Mouse (Mus musculus) neural tube, embryonic 11.5 days (tissue): ENCODE results near the gene Pdcd2l. TPM values are rescaled to one million over a fixed set of nuclear protein-coding genes. Genes with fewer than 3 reads are reported as not detected.
A peak's percentile ranks its signal among the peaks of the same experiment; 100 is the strongest.

ENCODE experiments used
- ATAC-seq: fragments of 200-750 bp; cut with Nextera tagmentation; 2 replicates; pipeline ENCODE4 v1.8.0; 2017; ENCODE audit warnings: moderate number of reproducible peaks, mild to moderate bottlenecking, moderate TSS enrichment, moderate library complexity; ENCODE audit not compliant: insufficient read depth, low FRiP score, low TSS enrichment
- DNase-seq: peaks from one replicate; pipeline ENCODE4 v3.0.0-alpha.2; 2015; ENCODE audit warnings: low spot score
- H3K27ac ChIP-seq: fragments of 300-500 bp; sonication (generic); 2 replicates; pipeline ENCODE4 v1.5.1; 2014; ENCODE audit warnings: low read depth, mild to moderate bottlenecking, low read length
- H3K27me3 ChIP-seq: fragments of 300-500 bp; sonication (generic); 2 replicates; pipeline ENCODE4 v1.6.1; 2014; ENCODE audit warnings: mild to moderate bottlenecking, low read length, mixed read lengths; ENCODE audit not compliant: control insufficient read depth, insufficient read depth
- H3K36me3 ChIP-seq: fragments of 300-500 bp; sonication (generic); 2 replicates; pipeline ENCODE4 v1.6.1; 2014; ENCODE audit warnings: mild to moderate bottlenecking, low read length, moderate library complexity, mixed read lengths; ENCODE audit not compliant: control insufficient read depth, insufficient read depth
- H3K4me1 ChIP-seq: fragments of 300-500 bp; sonication (generic); 2 replicates; pipeline ENCODE4 v1.6.1; 2014; ENCODE audit warnings: low read length, mixed read lengths; ENCODE audit not compliant: control insufficient read depth, insufficient read depth
- H3K4me2 ChIP-seq: fragments of 300-500 bp; sonication (generic); 2 replicates; pipeline ENCODE4 v1.6.1; 2014; ENCODE audit warnings: low read depth, mild to moderate bottlenecking, moderate library complexity
- H3K4me3 ChIP-seq: fragments of 300-500 bp; sonication (generic); 2 replicates; pipeline ENCODE4 v1.5.1; 2014; ENCODE audit warnings: low read depth, low read length
- H3K9ac ChIP-seq: fragments of 300-500 bp; sonication (generic); 2 replicates; pipeline ENCODE4 v1.6.1; 2014; ENCODE audit warnings: mild to moderate bottlenecking, low read length
- H3K9me3 ChIP-seq: fragments of 300-500 bp; sonication (generic); 2 replicates; pipeline ENCODE4 v1.6.1; 2016; ENCODE audit warnings: low read length; ENCODE audit not compliant: control insufficient read depth
- WGBS: fragments of 180-500 bp; shearing (Covaris S2); extraction: QIAGEN DNeasy Blood & Tissue Kit; methylation state at CpG from one replicate; pipeline ENCODE4 v1.1.7; 2014; 5-methylcytosine and 5-hydroxymethylcytosine counted together
- polyA plus RNA-seq: library from polyadenylated mRNA; unstranded; fragments of >200 nt; fragmentation: Nextera tagmentation; extraction: Ambion mirVana; gene quantifications from 2 replicates; pipeline ENCODE4 v1.2.1, GENCODE M21; 2014

Gene Pdcd2l
- polyA plus RNA-seq, result 60.8 and 64.4 TPM in 2 replicates

GRCm38 (mm10) chr7:34196132-34197128, at the start of gene Pdcd2l:
Gene Pdcd2l (minus strand): TSS chr7:34196661.
- ATAC-seq, result peak; percentile 94
- Histone ChIP-seq H3K36me3 (peaks cover 3% of the 10 kb centered on the region; the same call in 1 of the 2 replicates), H3K4me3 (peak within 1 kb of the TSS; percentile 98), H3K9me3 (no peaks in the 10 kb centered on the region), H3K4me1 (peaks cover 5% of the 10 kb centered on the region; the same call in 1 of the 2 replicates), H3K27ac (no peak within 1 kb of the TSS; the same call in 1 of the 2 replicates), H3K9ac (peak within 1 kb of the TSS; percentile 96), H3K4me2 (peak within 1 kb of the TSS; percentile 86), H3K27me3 (no peaks in the 10 kb centered on the region)
- peak; percentile 93 for DNase-seq
- WGBS, result 3% methylated on average over 70 of the region's 70 CpGs

GRCm38 (mm10) chr7:34242176-34242575, 45.7 kb upstream of the Pdcd2l start:
- Histone ChIP-seq H3K27ac (no peak overlapping the region), H3K4me3 (no peak overlapping the region), H3K9ac (no peak overlapping the region), H3K36me3 (peaks cover 11% of the 10 kb centered on the region), H3K27me3 (no peaks in the 10 kb centered on the region), H3K4me1 (no peaks in the 10 kb centered on the region), H3K9me3 (no peaks in the 10 kb centered on the region), H3K4me2 (no peak overlapping the region)
- no peak for ATAC-seq
- 91% methylated on average over 11 of the region's 11 CpGs for WGBS
- DNase-seq, result no peak

DNA sequence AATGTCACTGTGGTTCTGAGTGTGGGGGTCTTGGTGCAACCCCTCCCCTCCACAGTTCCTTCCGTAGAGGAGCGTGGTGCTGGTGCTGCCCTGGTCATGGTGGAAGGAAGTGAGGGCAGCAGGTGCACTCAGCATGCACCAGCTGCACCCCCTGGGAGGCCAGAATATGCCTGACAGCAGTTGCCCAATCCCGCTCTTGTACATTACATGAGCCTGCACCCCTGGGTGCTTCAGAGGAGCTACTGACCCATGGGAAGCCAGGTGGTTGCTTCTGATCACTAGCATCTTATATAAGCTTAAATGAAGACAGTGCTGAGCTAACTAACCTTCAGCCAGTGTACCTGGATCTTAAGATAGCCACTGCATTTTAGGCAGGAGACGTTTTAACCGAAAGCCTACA, 41.6 kb upstream of the Pdcd2l start:
- ATAC-seq (no peak), DNase-seq (no peak)
- Histone ChIP-seq H3K4me1 (no peaks in the 10 kb centered on the region), H3K9me3 (no peaks in the 10 kb centered on the region), H3K27ac (no peak overlapping the region), H3K27me3 (no peaks in the 10 kb centered on the region), H3K9ac (no peak overlapping the region), H3K4me2 (no peak overlapping the region), H3K36me3 (peaks cover 7% of the 10 kb centered on the region; the same call in 1 of the 2 replicates), H3K4me3 (no peak overlapping the region)
- WGBS, result 88% methylated on average over 5 of the region's 5 CpGs

DNA sequence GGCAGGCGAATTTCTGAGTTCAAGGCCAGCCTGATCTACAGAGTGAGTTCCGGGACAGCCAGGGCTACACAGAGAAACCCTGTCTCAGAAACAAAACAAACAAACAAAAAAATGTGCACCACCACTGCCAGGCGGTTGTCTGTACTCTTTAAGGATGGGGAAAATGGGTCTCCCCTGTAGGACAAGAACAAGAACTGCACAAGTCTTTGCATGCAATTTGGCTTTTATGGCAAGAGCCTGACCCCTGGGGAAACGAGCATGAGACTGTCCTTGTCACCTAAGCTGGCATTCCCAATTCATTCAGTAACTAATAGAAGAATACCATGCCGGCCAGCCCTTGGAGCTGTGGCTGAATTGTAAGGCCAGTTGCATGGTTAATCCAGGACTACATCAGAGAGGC, 39.1 kb upstream of the Pdcd2l start:
- DNase-seq (no peak), ATAC-seq (no peak)
- Histone ChIP-seq H3K9me3 (no peaks in the 10 kb centered on the region), H3K27me3 (no peaks in the 10 kb centered on the region), H3K36me3 (peaks cover 7% of the 10 kb centered on the region; the same call in 1 of the 2 replicates), H3K4me2 (no peak overlapping the region), H3K4me1 (no peaks in the 10 kb centered on the region), H3K4me3 (no peak overlapping the region), H3K9ac (no peak overlapping the region), H3K27ac (no peak overlapping the region)
- WGBS, result 89% methylated on average over 5 of the region's 5 CpGs

GRCm38 (mm10) chr7:34234610-34235561, 38.4 kb upstream of the Pdcd2l start:
- DNase-seq, result peak; percentile 26
- 0 out of 2 replicates have a peak, but pooled peaks have one; percentile 0 for ATAC-seq
- Histone ChIP-seq H3K4me1 (no peaks in the 10 kb centered on the region), H3K9ac (peak overlapping the region; percentile 55), H3K27me3 (no peaks in the 10 kb centered on the region), H3K27ac (peak overlapping the region; percentile 78), H3K4me2 (peak overlapping the region; percentile 74), H3K36me3 (peaks cover 7% of the 10 kb centered on the region; the same call in 1 of the 2 replicates), H3K9me3 (no peaks in the 10 kb centered on the region), H3K4me3 (peak overlapping the region; percentile 44)
- 4% methylated on average over 17 of the region's 17 CpGs for WGBS

GRCm38 (mm10) chr7:34233909-34234609, 37.6 kb upstream of the Pdcd2l start:
- Histone ChIP-seq H3K9ac (peak overlapping the region; percentile 55), H3K4me3 (peak overlapping the region; percentile 44), H3K4me1 (0 out of 2 replicates have a peak, but pooled peaks cover 5% of the 10 kb centered on the region), H3K36me3 (peaks cover 5% of the 10 kb centered on the region; the same call in 1 of the 2 replicates), H3K27ac (peak overlapping the region; percentile 78), H3K27me3 (no peaks in the 10 kb centered on the region), H3K4me2 (peak overlapping the region; percentile 74), H3K9me3 (no peaks in the 10 kb centered on the region)
- WGBS, result under 1% methylated on average over 45 of the region's 46 CpGs
- peak; percentile 99 for DNase-seq
- peak; percentile 88 for ATAC-seq

DNA sequence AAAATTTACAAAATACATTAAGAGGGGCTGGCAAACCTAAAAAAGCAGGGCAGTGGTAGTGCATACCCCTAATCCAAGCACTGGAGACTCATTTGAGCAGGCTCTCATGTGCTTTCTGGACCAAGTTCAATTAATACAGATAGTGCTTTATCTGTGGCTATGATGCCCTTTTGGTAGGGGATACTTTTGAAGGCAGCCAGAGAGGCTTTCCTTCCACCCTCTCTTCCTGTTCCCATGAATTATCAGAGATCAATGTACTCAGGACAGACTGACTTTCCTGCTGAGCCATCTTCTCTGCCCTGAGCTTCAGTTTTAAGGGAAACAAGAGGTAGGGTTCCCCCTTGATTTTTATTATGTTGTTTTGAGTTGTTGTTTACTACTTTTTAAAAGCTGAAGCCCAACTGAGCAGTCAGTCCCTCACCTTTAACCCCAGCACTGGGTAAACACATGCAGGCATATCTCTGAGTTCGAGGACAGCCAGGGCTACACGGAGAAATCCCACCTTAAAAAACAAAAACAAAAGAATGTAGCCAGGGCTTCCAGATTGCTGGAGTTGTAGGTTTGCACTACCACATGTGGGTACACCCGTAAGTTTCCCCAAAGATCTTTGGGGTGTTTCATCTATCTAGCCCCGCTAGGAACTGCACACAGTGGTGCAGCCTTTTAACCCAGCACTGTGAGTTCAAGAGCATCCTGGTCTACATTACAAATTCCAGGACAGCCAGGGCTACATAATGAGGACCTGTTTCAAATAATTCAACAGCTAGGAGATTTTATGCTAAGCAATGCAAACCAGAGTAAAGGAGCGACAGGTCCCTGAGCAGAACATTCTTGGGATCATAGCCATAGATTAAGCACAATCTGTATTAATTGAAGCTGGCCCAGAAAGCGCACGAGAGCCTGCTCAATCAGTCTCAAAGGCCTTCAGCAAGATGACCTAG, 36.6 kb upstream of the Pdcd2l start:
- DNase-seq, result no peak
- H3K27me3 ChIP-seq, result no peaks in the 10 kb centered on the region

More for the DNA sequence above, 36.6 kb upstream of the Pdcd2l start:
- Histone ChIP-seq H3K9me3 (no peaks in the 10 kb centered on the region), H3K36me3 (peaks cover 2% of the 10 kb centered on the region; the same call in 1 of the 2 replicates), H3K9ac (peak overlapping the region; percentile 55), H3K4me2 (peak overlapping the region; percentile 74), H3K4me1 (0 out of 2 replicates have a peak, but pooled peaks cover 6% of the 10 kb centered on the region), H3K4me3 (peak overlapping the region; percentile 44), H3K27ac (peak overlapping the region; percentile 67)
- 44% methylated on average over 7 of the region's 7 CpGs for WGBS
- no peak for ATAC-seq
